Mouse (Mus musculus): ENCODE data around the gene Auts2. TPM values are rescaled to one million over a fixed set of nuclear protein-coding genes. Genes with fewer than 3 reads are reported as not detected.

Gene Auts2
- polyA plus RNA-seq, 1 experiment from 2014 or later: 56.7 TPM

DNA sequence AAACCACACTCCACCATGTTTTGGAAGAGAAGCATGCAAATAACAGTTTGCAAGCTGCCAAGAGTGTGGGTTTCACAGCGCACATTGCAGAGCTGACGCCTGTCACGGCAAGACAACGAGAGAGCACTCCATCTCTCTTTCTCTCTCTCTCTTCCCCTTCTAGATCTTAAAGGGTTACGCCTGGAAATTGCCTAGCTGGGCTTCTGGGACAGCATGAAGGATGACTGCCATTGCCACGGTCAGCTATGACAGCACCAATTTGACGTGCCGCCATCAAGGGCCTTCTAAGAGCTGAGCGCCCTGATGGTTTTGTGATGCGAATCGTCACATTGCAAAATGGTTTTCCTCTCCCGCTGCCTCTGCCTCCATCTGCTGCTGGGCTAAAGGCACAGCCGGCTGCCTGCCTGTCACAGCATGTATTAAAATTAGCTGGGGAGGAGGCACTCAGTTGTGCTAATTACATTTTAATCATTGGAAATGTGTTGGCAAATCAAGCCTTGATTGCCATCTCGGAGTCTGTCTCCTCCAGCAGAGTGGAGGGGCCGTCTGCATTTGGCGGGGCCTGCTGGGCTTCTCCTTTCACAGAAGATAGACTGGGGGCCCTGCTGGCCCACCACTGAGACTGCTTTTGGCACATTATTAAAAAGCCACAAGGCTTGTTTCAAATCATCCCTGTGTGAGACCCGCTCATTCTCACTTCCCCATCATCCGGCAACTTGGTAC is 748.6 kb downstream of the Auts2 start:
- Histone ChIP-seq H3K9me3 (no peaks in the 10 kb centered on the region), H3K36me3 (no peaks in the 10 kb centered on the region), H3K4me3 (no peak overlapping the region), H3K4me1 (replicated peaks) (peaks cover 35% of the 10 kb centered on the region), H3K27me3 (ENCODE audit: insufficient read depth, poor library complexity, severe bottlenecking) (peaks cover 82% of the 10 kb centered on the region), H3K27ac (no peak overlapping the region)
- WGBS: 40% methylated on average over 18 of the region's 18 CpGs
- peak; percentile 45 for DNase-seq (ENCODE audit: low spot score)

GRCm38 (mm10) chr5:131789601-131790000 is 753.5 kb downstream of the Auts2 start:
- no peak overlapping the region for H3K4me3 ChIP-seq
- no peaks in the 10 kb centered on the region for H3K9me3 ChIP-seq
- peaks cover 41% of the 10 kb centered on the region for H3K27me3 ChIP-seq (ENCODE audit: insufficient read depth, poor library complexity, severe bottlenecking)
- DNase-seq (ENCODE audit: low spot score): no peak
- peaks cover 48% of the 10 kb centered on the region for H3K4me1 ChIP-seq (replicated peaks)
- H3K27ac ChIP-seq: no peak overlapping the region
- 50% methylated on average over 8 of the region's 8 CpGs for WGBS
- H3K36me3 ChIP-seq: no peaks in the 10 kb centered on the region

- no peak overlapping the region for H3K4me3 ChIP-seq
- H3K27ac ChIP-seq: no peak overlapping the region
- WGBS: 35% methylated on average over 6 of the region's 6 CpGs
- DNase-seq (ENCODE audit: low spot score): no peak
- no peaks in the 10 kb centered on the region for H3K36me3 ChIP-seq
- peaks cover 41% of the 10 kb centered on the region for H3K4me1 ChIP-seq (replicated peaks)
- no peaks in the 10 kb centered on the region for H3K9me3 ChIP-seq
- H3K27me3 ChIP-seq (ENCODE audit: insufficient read depth, poor library complexity, severe bottlenecking): peaks cover 36% of the 10 kb centered on the region
Observed at GRCm38 (mm10) chr5:131788008-131788407, 755.1 kb downstream of the Auts2 start.

- Histone ChIP-seq H3K4me1 (replicated peaks) (peaks cover 44% of the 10 kb centered on the region), H3K27me3 (ENCODE audit: insufficient read depth, poor library complexity, severe bottlenecking) (peaks cover 26% of the 10 kb centered on the region), H3K4me3 (no peak overlapping the region), H3K27ac (no peak overlapping the region), H3K36me3 (no peaks in the 10 kb centered on the region), H3K9me3 (no peaks in the 10 kb centered on the region)
- WGBS: 39% methylated on average over 3 of the region's 3 CpGs
- DNase-seq (ENCODE audit: low spot score): no peak
Observed at GRCm38 (mm10) chr5:131783241-131783640, 759.9 kb downstream of the Auts2 start.

- no peaks in the 10 kb centered on the region for H3K9me3 ChIP-seq
- H3K4me3 ChIP-seq: no peak overlapping the region
- H3K4me1 ChIP-seq (replicated peaks): peaks cover 37% of the 10 kb centered on the region
- no peak overlapping the region for H3K27ac ChIP-seq
- no peaks in the 10 kb centered on the region for H3K36me3 ChIP-seq
- WGBS: 92% methylated on average over 14 of the region's 14 CpGs
- peaks cover 26% of the 10 kb centered on the region for H3K27me3 ChIP-seq (ENCODE audit: insufficient read depth, poor library complexity, severe bottlenecking)
- no peak for DNase-seq (ENCODE audit: low spot score)
Observed at GRCm38 (mm10) chr5:131781063-131781462, 762.1 kb downstream of the Auts2 start.

DNA sequence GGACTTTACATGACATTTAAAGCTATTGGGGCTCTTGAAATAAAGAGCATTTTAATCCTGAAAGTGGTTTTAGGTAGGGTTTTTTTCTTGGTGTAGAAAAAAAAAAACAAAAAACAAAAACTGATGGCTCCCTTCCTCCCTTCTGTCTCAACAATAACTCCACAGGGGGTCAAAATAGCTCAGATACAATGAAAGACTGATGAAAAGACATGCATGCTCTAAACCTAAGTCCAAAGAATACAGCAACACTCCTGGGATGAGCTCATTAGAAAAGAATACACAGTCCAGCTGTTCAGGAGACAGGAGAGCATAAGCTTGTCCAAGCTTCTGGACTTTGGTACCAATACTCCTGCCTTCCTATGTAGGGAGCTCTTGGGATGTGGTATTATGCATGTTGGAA is 764.0 kb downstream of the Auts2 start:
- Histone ChIP-seq H3K27me3 (ENCODE audit: insufficient read depth, poor library complexity, severe bottlenecking) (peaks cover 26% of the 10 kb centered on the region), H3K4me1 (replicated peaks) (peaks cover 54% of the 10 kb centered on the region), H3K36me3 (no peaks in the 10 kb centered on the region), H3K27ac (0 out of 2 replicates have a peak overlapping the region, but pooled peaks have one; percentile 8), H3K9me3 (no peaks in the 10 kb centered on the region), H3K4me3 (no peak overlapping the region)
- no peak for DNase-seq (ENCODE audit: low spot score)

DNA sequence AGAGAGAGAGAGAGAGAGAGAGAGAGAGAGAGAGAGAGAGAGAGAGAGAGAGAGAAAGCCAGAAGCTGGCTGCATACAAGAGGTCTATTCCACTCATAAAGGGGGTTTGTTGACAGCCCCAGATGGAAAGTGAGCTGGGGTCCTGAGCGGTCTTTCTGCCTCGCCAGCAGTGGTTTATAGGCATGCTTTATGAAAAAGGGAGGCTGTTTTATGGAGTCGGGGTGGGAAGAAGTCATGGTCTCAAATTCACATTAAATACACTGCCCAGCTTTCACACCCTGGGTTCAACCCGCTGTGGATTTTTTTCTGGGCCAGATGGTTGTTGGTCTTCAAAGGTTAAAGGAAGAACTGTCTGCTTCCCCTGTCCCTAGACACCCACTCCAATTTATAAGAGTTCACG is 767.5 kb downstream of the Auts2 start:
- H3K27ac ChIP-seq: no peak overlapping the region
- no peak overlapping the region for H3K4me3 ChIP-seq
- H3K36me3 ChIP-seq: no peaks in the 10 kb centered on the region
- DNase-seq (ENCODE audit: low spot score): no peak
- peaks cover 15% of the 10 kb centered on the region; the same call in 1 of the 2 replicates for H3K27me3 ChIP-seq (ENCODE audit: insufficient read depth, poor library complexity, severe bottlenecking)
- WGBS: 68% methylated on average over 5 of the region's 5 CpGs
- H3K4me1 ChIP-seq (replicated peaks): peaks cover 37% of the 10 kb centered on the region
- H3K9me3 ChIP-seq: 0 out of 2 replicates have a peak, but pooled peaks cover 4% of the 10 kb centered on the region

DNA sequence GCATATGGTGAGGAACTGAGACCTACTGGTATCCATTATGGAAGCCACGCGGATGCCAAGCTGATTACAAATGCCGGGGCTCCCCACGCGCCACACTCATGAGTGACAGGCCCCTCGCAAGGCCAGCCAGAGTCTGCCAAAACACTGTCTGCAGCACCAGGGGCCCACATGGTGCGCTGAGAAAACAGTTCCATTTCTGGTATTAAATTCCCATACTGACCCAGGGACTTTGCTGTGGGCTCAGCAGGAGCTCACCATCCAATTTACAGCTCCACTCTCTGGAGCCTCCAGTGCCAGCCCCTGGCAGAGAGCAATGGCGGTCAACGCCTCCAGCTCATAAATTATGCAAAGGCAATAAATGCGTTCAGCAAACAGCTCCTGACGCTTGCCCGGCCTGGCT is 767.9 kb downstream of the Auts2 start:
- no peak overlapping the region for H3K4me3 ChIP-seq
- H3K27me3 ChIP-seq (ENCODE audit: insufficient read depth, poor library complexity, severe bottlenecking): peaks cover 14% of the 10 kb centered on the region
- H3K4me1 ChIP-seq (replicated peaks): peaks cover 34% of the 10 kb centered on the region
- H3K27ac ChIP-seq: no peak overlapping the region
- 0 out of 2 replicates have a peak, but pooled peaks cover 4% of the 10 kb centered on the region for H3K9me3 ChIP-seq
- DNase-seq (ENCODE audit: low spot score): peak; percentile 43
- no peaks in the 10 kb centered on the region for H3K36me3 ChIP-seq
- WGBS: 35% methylated on average over 12 of the region's 12 CpGs

- Histone ChIP-seq H3K4me3 (no peak overlapping the region), H3K4me1 (replicated peaks) (peaks cover 38% of the 10 kb centered on the region), H3K27ac (no peak overlapping the region), H3K27me3 (ENCODE audit: insufficient read depth, poor library complexity, severe bottlenecking) (peaks cover 16% of the 10 kb centered on the region), H3K36me3 (no peaks in the 10 kb centered on the region), H3K9me3 (0 out of 2 replicates have a peak, but pooled peaks cover 4% of the 10 kb centered on the region)
- WGBS: 78% methylated on average over 6 of the region's 6 CpGs
- no peak for DNase-seq (ENCODE audit: low spot score)
Observed at GRCm38 (mm10) chr5:131774792-131775191, 768.4 kb downstream of the Auts2 start.

DNA sequence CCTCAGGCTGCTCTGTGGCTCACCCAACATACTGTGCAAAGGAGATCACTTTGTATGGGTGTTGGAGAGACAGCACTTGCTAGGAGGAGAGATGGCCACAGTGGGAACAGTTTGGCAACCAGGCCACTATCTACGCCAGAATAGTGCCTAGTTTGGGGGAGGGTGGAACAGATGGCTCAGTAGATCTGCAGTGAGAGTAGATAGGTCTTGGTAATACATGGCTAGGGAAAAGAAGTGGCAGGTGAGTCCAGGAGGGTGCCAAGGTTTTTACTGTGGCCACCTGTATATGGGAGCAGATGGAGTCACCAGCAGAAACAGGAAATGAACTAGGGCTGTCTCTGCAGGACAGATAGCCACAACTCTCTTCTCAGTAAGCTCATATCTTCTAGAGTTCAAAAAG is 770.5 kb downstream of the Auts2 start:
- Histone ChIP-seq H3K27me3 (ENCODE audit: insufficient read depth, poor library complexity, severe bottlenecking) (peaks cover 29% of the 10 kb centered on the region), H3K4me3 (no peak overlapping the region), H3K27ac (no peak overlapping the region), H3K36me3 (no peaks in the 10 kb centered on the region), H3K4me1 (replicated peaks) (peaks cover 46% of the 10 kb centered on the region), H3K9me3 (0 out of 2 replicates have a peak, but pooled peaks cover 4% of the 10 kb centered on the region)
- WGBS: 95% methylated on average over 1 of the region's 1 CpGs
- no peak for DNase-seq (ENCODE audit: low spot score)

GRCm38 (mm10) chr5:131769273-131769672 is 773.9 kb downstream of the Auts2 start:
- peak; percentile 42 for DNase-seq (ENCODE audit: low spot score)
- H3K27me3 ChIP-seq (ENCODE audit: insufficient read depth, poor library complexity, severe bottlenecking): peaks cover 37% of the 10 kb centered on the region
- peaks cover 28% of the 10 kb centered on the region for H3K4me1 ChIP-seq (replicated peaks)
- peak overlapping the region; percentile 40; the same call in 1 of the 2 replicates for H3K27ac ChIP-seq
- no peak overlapping the region for H3K4me3 ChIP-seq
- 0 out of 2 replicates have a peak, but pooled peaks cover 4% of the 10 kb centered on the region for H3K9me3 ChIP-seq
- WGBS: 31% methylated on average over 11 of the region's 11 CpGs
- H3K36me3 ChIP-seq: no peaks in the 10 kb centered on the region

- 60% methylated on average over 12 of the region's 12 CpGs for WGBS
- H3K4me3 ChIP-seq: no peak overlapping the region
- no peaks in the 10 kb centered on the region for H3K36me3 ChIP-seq
- peak overlapping the region; percentile 35; the same call in 1 of the 2 replicates for H3K27ac ChIP-seq
- H3K27me3 ChIP-seq (ENCODE audit: insufficient read depth, poor library complexity, severe bottlenecking): peaks cover 37% of the 10 kb centered on the region
- H3K4me1 ChIP-seq (replicated peaks): peaks cover 27% of the 10 kb centered on the region
- no peak for DNase-seq (ENCODE audit: low spot score)
- H3K9me3 ChIP-seq: 0 out of 2 replicates have a peak, but pooled peaks cover 4% of the 10 kb centered on the region
Observed at GRCm38 (mm10) chr5:131767699-131768264, 775.4 kb downstream of the Auts2 start.

DNA sequence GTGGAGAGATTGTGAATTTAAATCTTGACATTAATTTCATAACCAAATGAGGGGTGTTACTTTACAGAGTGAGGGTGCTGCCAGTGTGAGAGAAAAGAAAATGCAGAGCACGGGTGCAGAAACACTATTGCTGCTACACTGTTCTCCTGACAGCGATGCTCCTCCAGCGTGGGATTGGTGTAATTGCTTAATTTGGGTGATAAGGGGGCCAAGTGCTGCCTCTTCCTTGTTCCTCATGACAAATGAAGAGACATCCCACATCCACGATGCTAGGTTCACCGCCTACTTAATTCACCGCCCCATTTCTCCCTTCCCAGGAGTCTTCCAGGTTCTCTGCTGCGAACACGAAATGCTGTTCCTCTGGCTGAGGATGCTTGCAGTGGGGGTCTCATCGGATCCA is 776.0 kb downstream of the Auts2 start:
- Histone ChIP-seq H3K9me3 (0 out of 2 replicates have a peak, but pooled peaks cover 4% of the 10 kb centered on the region), H3K27ac (no peak overlapping the region), H3K4me3 (no peak overlapping the region), H3K36me3 (no peaks in the 10 kb centered on the region), H3K27me3 (ENCODE audit: insufficient read depth, poor library complexity, severe bottlenecking) (peaks cover 37% of the 10 kb centered on the region), H3K4me1 (replicated peaks) (peaks cover 27% of the 10 kb centered on the region)
- 81% methylated on average over 9 of the region's 9 CpGs for WGBS
- no peak for DNase-seq (ENCODE audit: low spot score)
